Mouse (Mus musculus) lung, embryonic 16.5 days (tissue): Measurements from ENCODE around the gene Srd5a3. TPM values are rescaled to one million over a fixed set of nuclear protein-coding genes. Genes with fewer than 3 reads are reported as not detected.

Experiments used
- ATAC-seq: fragments of 200-750 bp; cut with Nextera tagmentation; 2 replicates; pipeline ENCODE4 v1.8.0; 2017; ENCODE audit warnings: low read depth, mild to moderate bottlenecking, moderate library complexity
- H3K27ac ChIP-seq: fragments of 300-500 bp; sonication (generic); 2 replicates; pipeline ENCODE4 v1.5.1; 2014; ENCODE audit warnings: mild to moderate bottlenecking, control low read depth, low read length
- H3K27me3 ChIP-seq: fragments of 300-500 bp; sonication (generic); 2 replicates; pipeline ENCODE4 v1.6.1; 2014; ENCODE audit warnings: low read depth, low read length, mixed read lengths; ENCODE audit not compliant: control insufficient read depth, insufficient read depth
- H3K36me3 ChIP-seq: fragments of 300-500 bp; sonication (generic); 2 replicates; pipeline ENCODE4 v1.6.1; 2014; ENCODE audit warnings: low read length; ENCODE audit not compliant: control insufficient read depth, insufficient read depth
- H3K4me1 ChIP-seq: fragments of 300-500 bp; sonication (generic); replicated peaks from 2 replicates; pipeline ENCODE4 v1.6.1; 2014; ENCODE audit warnings: low read length, mixed read lengths; ENCODE audit not compliant: control insufficient read depth, insufficient read depth
- H3K4me2 ChIP-seq: fragments of 300-500 bp; sonication (generic); 2 replicates; pipeline ENCODE4 v1.6.1; 2014; ENCODE audit warnings: low read depth, low read length, control low read depth
- H3K4me3 ChIP-seq: fragments of 300-500 bp; sonication (generic); 2 replicates; pipeline ENCODE4 v1.5.1; 2014; ENCODE audit warnings: mild to moderate bottlenecking, low read length, control low read depth
- H3K9ac ChIP-seq: fragments of 300-500 bp; sonication (generic); 2 replicates; pipeline ENCODE4 v1.6.1; 2014; ENCODE audit warnings: low read length, control low read depth
- H3K9me3 ChIP-seq: fragments of 300-500 bp; sonication (generic); 2 replicates; pipeline ENCODE4 v1.6.1; 2016; ENCODE audit warnings: low read length; ENCODE audit not compliant: control insufficient read depth
- WGBS: fragments of 180-500 bp; shearing (Covaris S2); extraction: QIAGEN DNeasy Blood & Tissue Kit; methylation state at CpG from one replicate; pipeline ENCODE4 v1.1.7; 2014; 5-methylcytosine and 5-hydroxymethylcytosine counted together
- polyA plus RNA-seq: library from polyadenylated mRNA; unstranded; fragments of >200 nt; fragmentation: Nextera tagmentation; extraction: Ambion mirVana; gene quantifications from 2 replicates; pipeline ENCODE4 v1.2.1, GENCODE M21; 2015

The Srd5a3 gene
- polyA plus RNA-seq, 1 experiment from 2014 or later, result 45.8 TPM

DNA sequence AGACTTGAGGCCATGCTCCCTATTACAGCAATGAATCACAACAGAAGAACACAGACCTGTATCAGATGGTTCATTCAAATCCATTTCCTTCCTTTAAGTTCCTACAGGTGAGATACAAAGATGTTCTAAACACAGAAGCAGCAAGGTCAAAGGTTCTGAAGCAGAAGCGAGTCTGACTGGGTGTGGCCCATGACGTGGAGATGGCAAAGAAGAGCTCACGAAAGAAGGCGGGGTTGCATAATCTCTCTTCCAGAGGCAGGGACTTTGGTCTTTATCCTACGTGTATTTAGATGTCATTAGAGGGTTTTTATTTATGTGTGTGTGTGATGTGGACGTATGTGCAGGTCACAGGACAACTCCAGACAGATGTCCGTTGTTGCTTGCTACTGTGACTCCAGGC, 37.6 kb downstream of the Srd5a3 start:
- H3K9ac ChIP-seq, result no peak overlapping the region
- no peaks in the 10 kb centered on the region for H3K9me3 ChIP-seq
- 71% methylated on average over 7 of the region's 7 CpGs for WGBS
- no peak overlapping the region for H3K4me3 ChIP-seq
- no peak overlapping the region for H3K27ac ChIP-seq
- H3K4me1 ChIP-seq, result peaks cover 11% of the 10 kb centered on the region
- no peak for ATAC-seq
- H3K4me2 ChIP-seq, result no peak overlapping the region
- no peaks in the 10 kb centered on the region for H3K36me3 ChIP-seq
- H3K27me3 ChIP-seq, result no peaks in the 10 kb centered on the region

- Histone ChIP-seq H3K27ac (no peak overlapping the region), H3K27me3 (no peaks in the 10 kb centered on the region), H3K9ac (no peak overlapping the region), H3K9me3 (no peaks in the 10 kb centered on the region), H3K4me3 (no peak overlapping the region), H3K4me2 (no peak overlapping the region), H3K4me1 (peaks cover 13% of the 10 kb centered on the region), H3K36me3 (no peaks in the 10 kb centered on the region)
- ATAC-seq, result no peak
- WGBS, result 90% methylated on average over 5 of the region's 5 CpGs
These were observed 39.1 kb downstream of the Srd5a3 start for GRCm38 (mm10) chr5:76179171-76179570.

- no peaks in the 10 kb centered on the region for H3K27me3 ChIP-seq
- H3K4me3 ChIP-seq, result no peak overlapping the region
- no peak for ATAC-seq
- no peak overlapping the region for H3K27ac ChIP-seq
- H3K4me2 ChIP-seq, result no peak overlapping the region
- no peaks in the 10 kb centered on the region for H3K9me3 ChIP-seq
- 76% methylated on average over 5 of the region's 5 CpGs for WGBS
- no peak overlapping the region for H3K9ac ChIP-seq
- peaks cover 13% of the 10 kb centered on the region for H3K4me1 ChIP-seq
- H3K36me3 ChIP-seq, result no peaks in the 10 kb centered on the region
These were observed 39.7 kb downstream of the Srd5a3 start for GRCm38 (mm10) chr5:76179791-76180190.

GRCm38 (mm10) chr5:76182326-76182725, 42.3 kb downstream of the Srd5a3 start:
- WGBS, result 43% methylated on average over 3 of the region's 3 CpGs
- ATAC-seq, result no peak
- H3K27me3 ChIP-seq, result no peaks in the 10 kb centered on the region
- H3K4me3 ChIP-seq, result no peak overlapping the region
- H3K9me3 ChIP-seq, result no peaks in the 10 kb centered on the region
- H3K4me1 ChIP-seq, result peaks cover 18% of the 10 kb centered on the region
- 0 out of 2 replicates have a peak, but pooled peaks cover 2% of the 10 kb centered on the region for H3K36me3 ChIP-seq
- no peak overlapping the region for H3K9ac ChIP-seq
- H3K4me2 ChIP-seq, result no peak overlapping the region
- H3K27ac ChIP-seq, result no peak overlapping the region

GRCm38 (mm10) chr5:76183043-76183749, 43.1 kb downstream of the Srd5a3 start:
- 30% methylated on average over 17 of the region's 17 CpGs for WGBS
- peak; percentile 31 for ATAC-seq
- peak overlapping the region; percentile 95 for H3K4me3 ChIP-seq

DNA sequence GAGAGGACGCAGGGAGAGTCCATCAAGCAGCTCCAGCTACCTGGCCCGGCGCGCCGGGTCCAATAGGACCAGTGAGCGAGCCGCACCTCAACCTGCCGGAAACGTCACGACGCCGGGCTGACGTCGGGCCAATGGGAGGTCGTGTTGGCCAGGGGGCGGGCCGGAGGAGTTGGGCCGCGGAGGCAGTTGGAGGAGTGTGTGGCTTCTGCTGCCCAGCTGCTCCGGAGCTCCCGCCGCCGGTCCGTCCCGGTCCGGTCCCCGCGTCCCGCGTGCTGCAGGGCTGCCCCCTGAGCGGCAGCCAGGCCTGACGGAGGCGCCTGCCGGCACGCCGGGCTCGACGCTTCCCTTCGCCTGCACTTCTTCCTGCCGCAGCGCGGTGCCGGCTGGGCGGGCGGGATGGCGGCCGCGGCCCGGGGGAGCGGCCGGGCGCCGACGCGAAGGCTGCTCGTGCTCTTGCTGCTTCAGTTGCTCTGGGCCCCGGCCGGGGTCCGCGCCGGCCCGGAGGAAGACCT, 43.7 kb downstream of the Srd5a3 start, which contains the start of gene Tmem165:
Tmem165 (plus strand) TSS at position 131 of the 512 bp plus-strand sequence.
- Histone ChIP-seq H3K27me3 (no peaks in the 10 kb centered on the region), H3K9ac (peak within 1 kb of the TSS; percentile 94), H3K4me2 (peak within 1 kb of the TSS; percentile 86), H3K4me3 (peak within 1 kb of the TSS; percentile 95), H3K36me3 (0 out of 2 replicates have a peak, but pooled peaks cover 2% of the 10 kb centered on the region), H3K4me1 (peaks cover 18% of the 10 kb centered on the region), H3K27ac (peak within 1 kb of the TSS; percentile 97), H3K9me3 (no peaks in the 10 kb centered on the region)
- WGBS, result under 1% methylated on average over 59 of the region's 62 CpGs
- peak; percentile 97 for ATAC-seq

More at GRCm38 (mm10) chr5:76183043-76183749, 43.1 kb downstream of the Srd5a3 start:
- no peaks in the 10 kb centered on the region for H3K9me3 ChIP-seq
- H3K4me1 ChIP-seq, result peaks cover 18% of the 10 kb centered on the region
- 0 out of 2 replicates have a peak, but pooled peaks cover 2% of the 10 kb centered on the region for H3K36me3 ChIP-seq
- H3K9ac ChIP-seq, result peak overlapping the region; percentile 94
- H3K27ac ChIP-seq, result peak overlapping the region; percentile 97; the same call in 1 of the 2 replicates
- peak overlapping the region; percentile 86 for H3K4me2 ChIP-seq
- no peaks in the 10 kb centered on the region for H3K27me3 ChIP-seq

- H3K4me3 ChIP-seq, result peak overlapping the region; percentile 95
- WGBS, result 4% methylated on average over 32 of the region's 38 CpGs
- H3K9me3 ChIP-seq, result no peaks in the 10 kb centered on the region
- 0 out of 2 replicates have a peak, but pooled peaks cover 2% of the 10 kb centered on the region for H3K36me3 ChIP-seq
- H3K9ac ChIP-seq, result peak overlapping the region; percentile 94
- H3K4me1 ChIP-seq, result peaks cover 18% of the 10 kb centered on the region
- peak; percentile 93 for ATAC-seq
- peak overlapping the region; percentile 97 for H3K27ac ChIP-seq
- no peaks in the 10 kb centered on the region for H3K27me3 ChIP-seq
- peak overlapping the region; percentile 86 for H3K4me2 ChIP-seq
These were observed 44.4 kb downstream of the Srd5a3 start for GRCm38 (mm10) chr5:76184286-76185080.

- 76% methylated on average over 5 of the region's 5 CpGs for WGBS
- no peak for ATAC-seq
These were observed 47.8 kb downstream of the Srd5a3 start for GRCm38 (mm10) chr5:76187885-76188284.

GRCm38 (mm10) chr5:76190609-76191008, 50.5 kb downstream of the Srd5a3 start:
- no peak for ATAC-seq
- Histone ChIP-seq H3K27ac (no peak overlapping the region), H3K4me1 (peaks cover 16% of the 10 kb centered on the region), H3K9ac (no peak overlapping the region), H3K9me3 (no peaks in the 10 kb centered on the region), H3K36me3 (peaks cover 7% of the 10 kb centered on the region; the same call in 1 of the 2 replicates), H3K27me3 (no peaks in the 10 kb centered on the region), H3K4me2 (no peak overlapping the region), H3K4me3 (no peak overlapping the region)
- 90% methylated on average over 4 of the region's 4 CpGs for WGBS

More at GRCm38 (mm10) chr5:76187885-76188284, 47.8 kb downstream of the Srd5a3 start:
- Histone ChIP-seq H3K36me3 (peaks cover 4% of the 10 kb centered on the region; the same call in 1 of the 2 replicates), H3K9me3 (no peaks in the 10 kb centered on the region), H3K9ac (no peak overlapping the region), H3K4me1 (peaks cover 16% of the 10 kb centered on the region), H3K4me2 (no peak overlapping the region), H3K27me3 (no peaks in the 10 kb centered on the region), H3K4me3 (no peak overlapping the region), H3K27ac (no peak overlapping the region)
